Mouse (Mus musculus): ENCODE measurements around the gene Ctf1.
"Not testable (repeated sequence)": the region's sequence is repeated elsewhere in the genome, so short reads cannot be mapped to it uniquely, and the experiment has no call there.

Gene Ctf1

DNA sequence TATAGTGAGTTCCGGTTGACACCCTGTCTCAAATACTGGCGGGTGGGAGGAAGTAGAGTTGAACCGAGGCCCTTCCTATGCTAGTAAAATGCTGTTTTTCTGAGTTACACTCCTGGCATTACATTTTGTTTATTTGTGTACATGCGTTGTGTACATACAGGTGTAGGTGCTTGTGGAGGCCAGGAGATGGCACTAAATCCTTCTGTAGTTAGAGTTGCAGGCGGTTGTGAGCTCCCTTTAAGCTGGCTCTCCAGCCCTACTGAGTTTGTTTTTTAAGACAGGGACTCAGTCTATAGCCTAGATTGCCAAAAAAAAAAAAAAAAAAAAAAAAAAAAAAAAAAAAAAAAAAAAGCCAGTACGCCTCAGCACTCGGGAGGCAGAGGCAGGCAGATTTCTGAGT, 15.4 kb downstream of the Ctf1 start:
- in situ Hi-C loops (cut with MboI; ENCODE audit: low sequenced_read_pairs), result no loop called here

DNA sequence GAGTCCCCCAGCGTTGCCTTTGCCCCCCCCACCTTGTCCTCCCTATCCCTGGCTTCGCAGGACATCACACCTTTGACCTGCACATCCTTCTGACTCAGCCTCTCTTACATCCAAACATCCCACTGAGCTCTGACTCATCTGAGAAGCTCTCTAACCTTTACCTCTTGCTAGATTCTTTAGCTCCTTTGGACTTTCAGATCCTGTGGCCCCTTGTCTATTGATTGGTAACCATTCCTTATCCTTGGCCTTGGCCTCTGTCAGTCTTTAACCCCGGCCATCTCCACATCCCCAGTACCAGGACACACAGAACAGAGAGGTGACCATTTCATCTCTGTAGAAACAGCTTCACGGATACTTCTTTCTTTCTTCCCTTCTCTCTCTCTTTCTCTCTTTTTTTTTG, 17.6 kb downstream of the Ctf1 start:
- in situ Hi-C loops (cut with MboI; ENCODE audit: low sequenced_read_pairs), result no loop called here

DNA sequence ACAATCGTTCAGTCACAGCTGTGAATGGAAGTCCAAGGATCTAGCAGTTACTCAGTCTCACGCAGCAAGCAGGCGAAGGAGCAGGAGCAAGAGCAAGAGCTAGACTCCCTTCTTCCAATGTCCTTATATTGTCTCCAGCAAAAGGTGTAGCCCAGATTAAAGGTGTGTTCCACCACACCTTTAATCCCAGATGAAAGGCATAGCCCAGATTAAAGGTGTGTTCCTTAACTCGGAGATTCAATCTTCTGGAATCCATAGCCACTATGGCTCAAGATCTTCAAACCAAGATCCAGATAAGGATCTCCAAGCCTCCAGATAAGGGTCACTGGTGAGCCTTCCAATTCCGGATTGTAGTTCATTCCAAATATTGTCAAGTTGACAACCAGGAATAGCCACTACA, 19.5 kb downstream of the Ctf1 start, which contains the start of gene Ctf2:
TSS of gene Ctf2 (minus strand) at position 101 of the 400 bp plus-strand sequence.
- in situ Hi-C loops (cut with MboI; ENCODE audit: low sequenced_read_pairs), result not testable (repeated sequence)

DNA sequence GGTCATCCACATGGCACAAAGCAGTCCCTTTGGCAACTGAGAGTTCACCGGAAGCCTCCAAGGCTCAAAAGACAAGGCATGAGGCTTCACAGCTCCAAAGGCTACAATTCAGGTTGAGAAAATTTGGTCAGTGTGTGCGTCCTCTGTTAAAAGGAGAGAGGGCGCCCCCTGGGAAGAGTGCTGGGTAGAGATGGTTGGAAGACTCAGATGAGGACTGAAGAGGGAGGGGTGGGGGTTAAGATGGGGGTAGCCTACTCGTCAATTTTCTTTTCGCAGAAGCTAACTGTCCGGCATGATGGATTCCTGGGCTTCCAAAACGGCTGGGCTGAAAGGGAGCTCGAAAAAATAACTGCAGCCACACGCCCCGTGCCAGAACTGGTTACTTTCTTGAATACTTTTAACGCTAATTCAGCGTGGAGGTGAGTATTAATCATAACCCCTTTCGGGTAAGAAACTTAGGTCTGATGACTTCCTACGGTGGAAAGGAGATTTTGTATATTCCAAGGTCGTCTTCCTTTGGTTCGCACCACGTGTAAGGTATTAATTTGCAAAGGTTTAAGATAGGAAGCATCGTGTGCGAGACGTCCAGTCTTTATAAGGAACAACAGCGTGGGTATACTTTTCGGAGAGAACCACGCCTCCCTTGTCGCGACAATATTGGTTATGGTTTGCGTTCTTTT, 32.0 kb downstream of the Ctf1 start, which contains the start of gene Fbxl19:
TSS of gene Fbxl19 (plus strand) at position 178 of the 680 bp plus-strand sequence.
- in situ Hi-C loops (cut with MboI; ENCODE audit: low sequenced_read_pairs), result no loop called here

DNA sequence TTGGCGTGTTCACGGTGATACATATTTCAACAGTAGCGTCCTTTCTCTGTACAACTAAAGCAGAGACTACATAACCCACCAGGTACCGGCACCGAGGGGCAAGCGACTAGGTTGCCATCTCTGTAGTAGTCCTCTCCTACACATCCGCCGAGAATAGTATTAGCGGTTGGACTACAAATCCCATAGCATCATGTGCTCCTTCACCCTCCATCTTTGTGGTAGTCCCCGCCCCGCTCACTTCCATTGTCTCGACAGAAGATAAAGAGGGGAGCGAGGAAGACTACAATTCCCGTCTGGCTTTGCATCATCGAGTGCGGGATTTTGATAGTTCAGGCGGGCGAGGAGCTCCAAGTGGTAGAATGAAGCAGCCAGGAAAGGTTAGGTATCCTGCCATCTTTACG, 32.7 kb downstream of the Ctf1 start:
- in situ Hi-C loops (cut with MboI; ENCODE audit: low sequenced_read_pairs), result no loop called here

DNA sequence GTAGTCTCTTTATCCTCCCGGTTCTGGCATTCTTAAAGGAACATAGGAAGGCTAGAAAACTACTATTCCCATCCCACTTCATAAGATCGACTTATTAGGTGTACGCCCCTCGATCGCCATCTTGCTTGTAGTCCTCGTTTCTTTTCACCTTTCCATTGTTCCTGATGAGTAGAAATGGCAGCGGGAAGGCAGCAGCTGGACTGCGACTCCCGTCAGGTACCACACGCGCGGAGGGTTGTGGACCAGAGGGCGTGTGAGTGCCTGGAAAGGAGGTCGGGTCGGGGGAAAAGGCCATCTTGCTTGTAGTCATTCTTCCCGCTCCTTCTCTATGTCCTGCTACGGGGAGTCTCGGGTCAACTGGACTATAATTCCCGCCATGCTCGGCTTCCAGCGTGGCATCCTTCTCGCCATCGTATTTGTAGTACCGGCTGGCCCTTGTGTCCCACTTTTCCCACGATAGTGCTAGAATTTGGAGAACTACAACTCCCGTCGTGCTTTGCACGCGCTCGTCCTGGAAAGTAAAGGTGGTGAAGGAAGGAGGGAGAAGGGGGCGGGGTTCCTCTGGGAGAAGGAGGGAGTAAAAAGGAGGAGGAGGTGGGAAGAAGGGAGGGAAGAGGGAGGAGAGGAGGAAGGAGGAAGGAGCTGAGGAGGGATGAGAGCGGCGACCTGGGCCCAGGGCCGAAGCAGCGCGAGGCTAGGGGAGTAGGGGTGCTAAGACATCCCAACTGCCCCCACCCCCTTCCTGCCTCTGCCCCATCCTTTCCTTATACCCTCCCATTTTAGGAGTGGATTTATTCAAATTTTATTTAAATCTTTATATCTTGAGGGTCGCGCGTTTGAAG, 33.3 kb downstream of the Ctf1 start:
- in situ Hi-C loops (cut with MboI; ENCODE audit: low sequenced_read_pairs), result no loop called here

DNA sequence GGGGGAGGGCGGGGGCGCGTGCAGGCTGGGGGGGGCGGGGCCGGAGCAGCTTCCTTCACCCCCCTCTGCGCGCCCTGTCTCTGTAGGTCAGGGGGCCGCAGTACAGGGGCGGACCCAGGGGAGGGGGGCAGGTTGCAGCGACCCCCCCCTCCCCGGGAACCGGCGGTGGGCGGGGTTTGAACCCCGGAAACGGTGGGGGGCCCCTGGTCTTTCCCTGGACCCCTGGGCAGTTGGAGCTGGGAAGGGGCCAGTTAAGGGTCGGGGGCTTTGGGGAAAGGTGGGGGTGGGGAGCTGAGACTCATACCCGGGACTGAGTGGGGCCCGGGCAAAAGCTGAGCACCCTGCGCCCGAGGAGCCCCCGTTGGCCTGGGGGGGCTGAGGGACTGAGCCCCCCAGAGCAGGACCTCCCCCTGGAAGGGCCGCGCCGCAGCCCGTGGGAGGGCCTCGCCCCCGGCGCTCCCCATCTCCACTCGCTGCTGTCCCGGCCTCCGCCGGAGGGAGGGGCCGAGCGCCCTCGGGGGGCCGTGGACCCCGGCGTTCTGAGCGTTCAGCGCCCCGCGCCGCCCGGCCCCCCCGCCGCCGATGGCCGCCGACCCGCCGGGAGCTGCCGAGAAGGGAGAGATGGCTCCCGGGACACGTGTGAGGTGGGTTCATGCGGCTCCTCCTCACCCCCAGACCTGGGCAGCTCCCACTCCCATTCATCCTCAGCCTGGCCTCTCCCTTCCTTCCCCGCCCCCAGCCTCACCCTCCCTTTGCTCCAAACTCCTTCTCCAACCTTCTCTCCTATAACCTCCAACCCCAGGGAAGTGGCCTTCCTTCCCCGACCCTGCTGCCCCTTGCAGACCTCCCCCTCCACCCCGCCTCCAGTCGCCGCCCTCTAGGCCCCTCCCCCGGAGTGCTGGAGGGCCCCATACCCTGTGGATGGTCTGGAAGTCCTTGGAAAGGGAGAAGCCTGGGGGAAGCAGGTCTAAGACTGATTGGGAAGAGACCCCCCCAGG, 34.3 kb downstream of the Ctf1 start:
- in situ Hi-C loops (cut with MboI; ENCODE audit: low sequenced_read_pairs), result no loop called here

DNA sequence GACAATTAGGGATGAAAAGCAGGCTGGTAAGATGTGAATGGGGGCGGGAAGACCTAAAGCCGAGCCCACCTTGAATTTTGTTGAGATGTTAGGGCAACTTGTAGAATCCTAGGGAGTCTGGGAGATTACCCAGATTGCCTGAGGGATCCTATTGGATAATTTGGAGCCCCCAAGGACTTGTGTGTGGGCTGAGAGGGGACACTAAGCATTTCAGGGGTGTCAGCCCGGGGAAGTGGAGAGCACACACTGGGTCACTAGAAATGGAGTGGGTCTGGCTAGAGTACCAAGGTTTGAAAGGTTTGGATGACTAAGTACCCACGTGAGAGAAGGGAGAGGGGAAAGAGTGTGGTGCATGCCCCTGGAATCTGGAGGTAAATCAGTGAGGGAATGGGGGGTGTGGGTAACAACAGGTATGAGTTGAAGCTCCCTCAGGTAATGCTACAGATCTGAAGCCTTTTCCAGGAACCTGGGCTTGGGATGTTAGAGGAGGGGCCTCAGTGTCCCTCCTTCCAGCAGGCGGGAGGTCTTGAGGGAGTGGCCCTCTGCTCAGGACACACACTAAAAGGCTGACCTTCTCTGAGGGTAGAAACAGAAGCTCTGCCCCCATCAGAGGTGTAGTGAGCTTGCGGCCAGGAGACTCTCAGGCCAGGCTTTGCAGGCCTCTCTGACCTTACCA, 35.2 kb downstream of the Ctf1 start:
- in situ Hi-C loops (cut with MboI; ENCODE audit: low sequenced_read_pairs), result no loop called here

DNA sequence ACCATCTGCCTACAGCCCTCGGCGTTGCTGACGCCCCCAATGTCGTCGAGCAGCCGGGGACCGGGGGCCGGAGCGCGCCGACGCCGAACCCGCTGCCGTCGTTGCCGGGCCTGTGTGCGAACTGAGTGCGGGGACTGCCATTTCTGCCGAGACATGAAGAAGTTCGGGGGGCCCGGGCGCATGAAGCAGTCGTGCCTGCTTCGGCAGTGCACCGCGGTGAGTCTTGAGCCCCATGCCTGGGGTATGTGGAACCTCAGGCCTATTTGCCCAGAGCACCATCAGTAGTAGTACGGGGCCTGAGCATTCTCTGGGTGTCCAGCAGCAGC, 35.7 kb downstream of the Ctf1 start:
- in situ Hi-C loops (cut with MboI; ENCODE audit: low sequenced_read_pairs), result no loop called here

DNA sequence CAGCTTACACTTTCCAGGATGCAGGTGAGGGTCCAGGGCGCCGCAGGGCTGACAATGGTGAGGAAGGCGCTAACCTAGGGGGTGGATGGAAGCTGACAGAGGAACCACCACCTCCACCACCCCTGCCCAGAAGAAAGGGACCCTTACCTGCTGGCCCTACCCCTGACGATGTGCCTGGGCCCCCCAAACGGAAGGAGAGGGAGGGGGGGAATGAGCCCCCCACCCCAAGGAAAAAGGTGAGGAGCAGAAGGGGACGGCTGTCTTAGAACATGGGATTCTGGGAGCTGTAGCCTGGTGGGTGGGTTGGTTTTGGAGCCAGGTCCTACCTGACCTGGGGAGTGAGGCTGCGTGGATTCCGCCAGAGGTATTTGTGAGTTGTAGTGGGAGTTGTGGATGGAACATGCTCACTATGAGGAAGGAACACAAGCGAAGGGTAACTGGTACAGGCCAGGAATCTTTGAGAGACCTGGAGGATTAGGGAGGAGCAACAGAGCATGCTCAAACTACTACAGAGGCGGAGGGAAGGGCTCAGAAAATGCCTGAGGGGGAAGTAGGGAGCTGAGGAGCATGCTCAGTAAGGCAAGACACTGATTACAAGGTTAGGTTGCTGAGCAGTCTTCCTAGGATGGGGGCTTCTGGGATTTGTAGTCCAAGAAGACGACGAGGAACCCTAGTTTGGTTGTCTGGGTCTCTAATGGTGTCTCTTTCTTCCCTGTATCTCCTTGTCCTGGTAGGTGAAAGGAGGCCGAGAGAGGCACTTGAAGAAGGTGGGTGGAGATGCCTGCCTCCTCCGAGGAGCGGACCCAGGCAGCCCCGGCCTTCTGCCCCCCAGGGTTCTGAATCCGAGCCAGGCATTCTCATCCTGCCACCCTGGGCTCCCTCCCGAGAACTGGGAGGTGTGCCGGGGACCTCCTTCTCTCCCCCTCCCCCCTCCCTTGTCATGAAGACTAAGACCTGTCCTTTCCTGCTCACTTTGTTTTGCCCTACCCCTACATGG, 37.9 kb downstream of the Ctf1 start:
- in situ Hi-C loops (cut with MboI; ENCODE audit: low sequenced_read_pairs), result loop anchor here (10.0 kb wide), 1 partner anchor 76 kb away; no protein-coding TSS in a partner anchor

DNA sequence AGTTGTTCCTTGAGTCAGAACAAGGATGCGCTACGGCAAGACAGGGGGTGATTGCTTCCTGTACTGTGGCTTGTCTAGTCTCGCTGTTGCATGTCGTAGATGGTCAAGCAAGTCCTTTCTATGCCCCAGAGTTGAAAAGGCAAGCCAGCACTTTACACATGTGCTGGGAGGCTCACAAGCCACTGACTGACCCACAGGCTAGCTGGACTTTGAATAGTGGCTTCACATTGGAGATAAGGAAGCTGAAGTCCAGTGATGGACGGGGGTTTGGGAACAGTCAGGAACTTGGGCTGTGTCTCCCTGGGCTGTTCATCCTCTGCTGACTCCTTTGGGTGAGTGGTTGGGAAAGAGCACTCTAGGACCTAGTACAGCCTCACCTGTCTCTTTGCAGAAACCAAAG, 39.1 kb downstream of the Ctf1 start:
- in situ Hi-C loops (cut with MboI; ENCODE audit: low sequenced_read_pairs), result loop anchor here (10.0 kb wide), 1 partner anchor 77 kb away; no protein-coding TSS in a partner anchor

DNA sequence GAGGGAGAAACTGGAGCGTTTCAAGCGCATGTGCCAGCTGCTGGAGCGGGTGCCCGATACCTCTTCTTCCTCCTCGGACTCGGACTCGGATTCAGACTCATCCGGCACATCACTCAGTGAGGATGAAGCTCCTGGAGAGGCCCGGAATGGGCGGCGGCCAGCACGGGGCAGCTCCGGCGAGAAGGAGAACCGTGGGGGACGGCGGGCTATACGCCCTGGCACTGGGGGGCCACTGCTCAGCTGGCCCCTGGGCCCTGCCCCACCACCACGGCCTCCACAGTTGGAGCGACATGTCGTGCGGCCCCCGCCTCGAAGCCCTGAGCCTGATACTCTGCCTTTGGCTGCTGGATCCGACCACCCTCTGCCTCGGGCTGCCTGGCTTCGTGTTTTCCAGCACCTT, 39.5 kb downstream of the Ctf1 start:
- in situ Hi-C loops (cut with MboI; ENCODE audit: low sequenced_read_pairs), result loop anchor here (10.0 kb wide), 1 partner anchor 77 kb away; no protein-coding TSS in a partner anchor

DNA sequence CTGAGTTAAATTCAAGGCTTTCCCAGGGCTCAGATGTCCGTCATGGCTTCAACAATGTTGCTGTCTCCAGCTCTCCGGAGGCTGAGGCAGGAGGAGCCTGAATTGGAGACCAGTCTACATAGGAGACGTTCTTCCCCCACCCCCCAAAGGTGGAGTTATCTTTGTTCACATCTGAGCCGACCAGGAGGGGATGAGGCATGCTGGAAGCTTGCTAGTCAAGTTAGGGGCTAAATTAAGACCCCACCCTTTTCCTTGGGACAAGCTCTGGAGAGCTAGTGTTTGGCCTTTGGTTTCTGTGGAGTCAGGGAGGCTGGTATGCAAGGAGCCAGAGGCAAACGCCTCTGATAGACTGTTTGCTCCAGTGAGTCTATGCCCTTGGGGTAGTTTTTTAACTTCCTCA, 40.6 kb downstream of the Ctf1 start:
- in situ Hi-C loops (cut with MboI; ENCODE audit: low sequenced_read_pairs), result loop anchor here (10.0 kb wide), 1 partner anchor 78 kb away; no protein-coding TSS in a partner anchor

DNA sequence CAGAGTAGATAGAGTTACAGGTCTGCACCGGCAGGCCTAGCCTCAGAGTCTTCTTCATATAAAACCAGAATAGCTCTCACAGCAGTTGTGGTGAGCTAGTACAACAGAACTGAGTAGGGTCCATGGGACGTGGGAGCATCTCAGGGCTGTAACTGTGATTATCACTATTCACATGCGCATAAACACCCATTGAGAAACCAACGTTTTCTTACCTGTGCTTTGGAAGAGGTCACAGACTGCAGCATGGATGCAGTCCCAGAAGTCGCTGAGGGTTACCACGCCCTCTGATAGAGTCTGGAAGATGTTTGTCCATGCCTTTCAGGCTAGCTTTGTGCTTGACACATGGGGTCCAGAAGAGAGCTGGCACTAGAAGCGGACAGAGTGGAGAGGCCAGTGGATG, 41.2 kb downstream of the Ctf1 start:
- in situ Hi-C loops (cut with MboI; ENCODE audit: low sequenced_read_pairs), result loop anchor here (10.0 kb wide), 1 partner anchor 79 kb away; no protein-coding TSS in a partner anchor

DNA sequence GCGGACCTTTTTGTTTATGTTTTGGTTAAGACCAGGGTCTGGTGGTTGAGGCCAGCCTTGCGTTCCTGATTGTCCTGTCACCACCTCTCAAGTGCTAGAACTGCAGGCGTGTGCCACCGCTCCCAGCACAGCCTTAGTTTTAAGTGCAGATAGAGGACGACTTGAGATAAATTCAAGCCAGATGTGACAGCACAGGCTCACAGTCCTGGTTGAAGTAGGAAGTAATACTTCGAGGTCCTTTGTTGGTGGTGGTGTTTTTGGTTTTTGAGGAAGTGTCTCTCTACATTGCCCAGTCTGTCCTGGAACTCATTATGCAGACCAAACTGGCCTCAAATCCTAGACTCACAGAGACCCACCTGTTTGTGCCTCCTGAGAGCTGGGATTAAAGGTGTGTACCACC, 47.2 kb downstream of the Ctf1 start:
- in situ Hi-C loops (cut with MboI; ENCODE audit: low sequenced_read_pairs), result loop anchor here (5.0 to 10.0 kb wide), 2 partner anchors 85 to 657 kb away; no protein-coding TSS in a partner anchor

DNA sequence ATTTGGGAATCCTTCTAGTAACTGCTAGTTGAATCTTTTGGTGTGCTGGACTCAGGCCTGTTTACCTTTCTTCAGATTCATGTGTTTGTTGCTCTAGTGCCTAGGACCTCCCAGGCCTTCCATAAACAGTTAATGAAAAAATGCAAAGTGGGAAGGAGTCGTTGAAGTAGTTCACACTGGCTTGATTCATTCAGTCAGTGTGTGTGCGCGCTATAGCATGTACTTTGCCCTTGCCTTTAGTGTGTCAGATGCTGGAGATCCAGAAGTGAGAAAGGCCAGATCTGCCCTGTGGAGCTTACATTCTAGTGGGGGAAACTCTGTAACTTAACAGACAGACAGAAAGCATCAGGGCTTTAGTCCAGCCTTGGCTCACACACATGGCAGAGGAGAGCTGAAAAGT, 47.9 kb downstream of the Ctf1 start:
- in situ Hi-C loops (cut with MboI; ENCODE audit: low sequenced_read_pairs), result loop anchor here (5.0 kb wide), 1 partner anchor 658 kb away; no protein-coding TSS in a partner anchor

DNA sequence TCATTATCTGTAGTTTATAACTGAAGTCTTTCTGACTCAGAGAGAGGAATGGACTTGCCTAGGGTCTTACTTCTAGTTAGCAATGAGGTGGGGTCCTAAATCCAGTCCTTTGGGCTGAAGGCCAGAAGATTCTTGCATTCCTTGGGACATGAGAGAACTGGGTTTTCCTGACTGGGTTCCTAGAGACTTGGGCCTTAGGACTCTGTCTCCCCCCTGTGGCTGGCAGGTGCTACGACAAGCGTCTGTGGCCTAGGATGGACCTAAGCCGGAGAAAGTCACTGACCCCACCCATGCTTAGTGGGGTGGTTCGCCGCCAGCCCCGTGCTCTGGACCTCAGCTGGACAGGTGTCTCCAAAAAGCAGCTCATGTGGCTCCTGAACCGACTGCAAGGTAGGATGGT, 48.5 kb downstream of the Ctf1 start:
- in situ Hi-C loops (cut with MboI; ENCODE audit: low sequenced_read_pairs), result loop anchor here (5.0 kb wide), 1 partner anchor 659 kb away; no protein-coding TSS in a partner anchor

DNA sequence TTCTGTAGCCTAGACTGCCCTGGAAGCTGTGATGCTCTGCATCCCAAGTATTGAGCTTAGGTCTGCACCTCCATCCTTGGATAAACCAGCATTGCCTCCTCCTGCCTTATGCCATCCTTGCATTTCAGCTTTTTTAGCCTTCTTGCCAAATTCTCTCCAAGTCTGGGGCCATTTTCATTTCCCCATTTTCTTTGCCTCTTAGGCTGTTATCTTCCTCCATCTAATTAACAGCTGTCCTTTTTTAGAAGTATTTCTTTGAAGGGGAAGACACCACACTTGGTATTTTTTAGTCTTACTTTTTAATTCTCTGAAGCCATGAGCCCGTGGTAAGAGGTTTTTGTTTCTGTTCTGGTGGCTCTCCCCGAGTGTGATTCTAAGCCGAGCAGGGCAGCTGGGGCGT, 51.1 kb downstream of the Ctf1 start:
- in situ Hi-C loops (cut with MboI; ENCODE audit: low sequenced_read_pairs), result loop anchor here (5.0 kb wide), 1 partner anchor 661 kb away; no protein-coding TSS in a partner anchor

DNA sequence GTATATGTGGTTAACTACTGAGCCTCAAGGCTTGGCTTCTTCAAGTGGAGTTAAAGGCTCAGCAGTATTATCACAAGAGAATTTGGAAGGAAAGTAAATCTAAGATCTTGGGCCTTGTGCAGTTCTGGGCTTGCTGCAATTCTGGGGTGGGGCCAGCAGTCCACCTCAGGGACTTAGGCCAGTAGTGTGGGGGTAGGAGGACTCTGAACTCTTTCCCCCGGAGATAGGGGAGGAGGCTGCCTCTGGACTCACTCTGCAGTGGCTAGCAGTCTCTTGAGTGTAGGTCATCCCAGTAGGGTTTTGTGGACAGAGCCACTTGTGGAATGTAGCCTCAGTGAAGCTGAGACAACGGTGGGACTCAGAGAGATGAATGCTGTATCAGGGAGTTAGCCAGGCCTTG, 53.2 kb downstream of the Ctf1 start:
- in situ Hi-C loops (cut with MboI; ENCODE audit: low sequenced_read_pairs), result no loop called here

Data from CH12F3 (cell line).